Mouse (Mus musculus): ENCODE measurements around the gene Txnrd2. TPM values are rescaled to one million over a fixed set of nuclear protein-coding genes. Genes with fewer than 3 reads are reported as not detected.

Txnrd2 gene
- polyA plus RNA-seq, 1 experiment from 2014 or later: 11.3 TPM

Other genes with a start within 250 kb of the Txnrd2 start
- gene Ccdc188, start 208.5 kb upstream of the Txnrd2 start, polyA plus RNA-seq (2015; fragmentation: Nextera tagmentation; extraction: Ambion mirVana): 0.13 TPM in 1 of 2 replicates, not detected in the other
- 25.2 and 27.1 TPM in 2 replicates for gene Zdhhc8, start 191.2 kb upstream of the Txnrd2 start, polyA plus RNA-seq (2015; fragmentation: Nextera tagmentation; extraction: Ambion mirVana)
- 86.9 and 88.5 TPM in 2 replicates for gene Trmt2a, start 177.7 kb upstream of the Txnrd2 start, polyA plus RNA-seq (2015; fragmentation: Nextera tagmentation; extraction: Ambion mirVana)
- gene Ranbp1, start 177.7 kb upstream of the Txnrd2 start, polyA plus RNA-seq (2015; fragmentation: Nextera tagmentation; extraction: Ambion mirVana): 582 and 637 TPM in 2 replicates
- gene Gm49776, start 168.1 kb upstream of the Txnrd2 start, polyA plus RNA-seq (2015; fragmentation: Nextera tagmentation; extraction: Ambion mirVana): 2.4 and 6.3 TPM in 2 replicates
- 25.1 and 27.8 TPM in 2 replicates for gene Dgcr8, start 137.1 kb upstream of the Txnrd2 start, polyA plus RNA-seq (2015; fragmentation: Nextera tagmentation; extraction: Ambion mirVana)
- gene Tango2, start 78.3 kb upstream of the Txnrd2 start, polyA plus RNA-seq (2015; fragmentation: Nextera tagmentation; extraction: Ambion mirVana): 37.1 and 41.2 TPM in 2 replicates
- gene Arvcf, start 78.2 kb upstream of the Txnrd2 start, polyA plus RNA-seq (2015; fragmentation: Nextera tagmentation; extraction: Ambion mirVana): 31.2 and 40.0 TPM in 2 replicates
- gene Comt, start 468 bp downstream of the Txnrd2 start, polyA plus RNA-seq (2015; fragmentation: Nextera tagmentation; extraction: Ambion mirVana): 73.8 and 83.6 TPM in 2 replicates
- gene Gnb1l, start 72.3 kb downstream of the Txnrd2 start, polyA plus RNA-seq (2015; fragmentation: Nextera tagmentation; extraction: Ambion mirVana): 34.2 and 35.2 TPM in 2 replicates
- gene Rtl10, start 72.5 kb downstream of the Txnrd2 start, polyA plus RNA-seq (2015; fragmentation: Nextera tagmentation; extraction: Ambion mirVana): 4.6 and 5.6 TPM in 2 replicates
- 0.24 and 0.25 TPM in 2 replicates for gene Tbx1, start 164.3 kb downstream of the Txnrd2 start, polyA plus RNA-seq (2015; fragmentation: Nextera tagmentation; extraction: Ambion mirVana)
- 0.71 and 0.78 TPM in 2 replicates for gene Gp1bb, start 196.0 kb downstream of the Txnrd2 start, polyA plus RNA-seq (2015; fragmentation: Nextera tagmentation; extraction: Ambion mirVana)
- not detected in 2 replicates for gene Gm49601, start 200.0 kb downstream of the Txnrd2 start, polyA plus RNA-seq (2015; fragmentation: Nextera tagmentation; extraction: Ambion mirVana)
- gene Sept5, start 203.6 kb downstream of the Txnrd2 start, polyA plus RNA-seq (2015; fragmentation: Nextera tagmentation; extraction: Ambion mirVana): 1.7 TPM in 2 replicates

All from thymus, postnatal 0 days (tissue).